Mouse (Mus musculus) myocyte (in vitro differentiated cells): Measurements from ENCODE around the gene Tbx21. TPM values are rescaled to one million over a fixed set of nuclear protein-coding genes. Genes with fewer than 3 reads are reported as not detected.

Experiments
- H3K27me3 ChIP-seq: one replicate; pipeline ENCODE4 v1.6.1; 2011; ENCODE audit not compliant: control insufficient read depth, insufficient read depth, insufficient read length
- H3K36me3 ChIP-seq: one replicate; pipeline ENCODE4 v1.6.1; 2011; ENCODE audit not compliant: control insufficient read depth, insufficient read depth
- H3K4me2 ChIP-seq: one replicate; pipeline ENCODE4 v1.6.1; 2011; ENCODE audit warnings: low read depth, control low read depth
- H3K4me3 ChIP-seq: one replicate; pipeline ENCODE4 v1.5.1; 2011; ENCODE audit warnings: mild to moderate bottlenecking, control low read depth, moderate library complexity
- H3K79me2 ChIP-seq: one replicate; pipeline ENCODE4 v1.6.1; 2011; ENCODE audit not compliant: control insufficient read depth, insufficient read depth
- H3ac ChIP-seq: one replicate; pipeline ENCODE4 v1.6.1; 2011; ENCODE audit not compliant: control insufficient read depth, insufficient read length
- CEBPB ChIP-seq: IDR thresholded peaks from 2 replicates; pipeline ENCODE4 v1.6.1; 2011; ENCODE audit warnings: mild to moderate bottlenecking, moderate library complexity; ENCODE audit not compliant: poor library complexity, insufficient read depth, severe bottlenecking
- E2F4 ChIP-seq: IDR thresholded peaks from one replicate; pipeline ENCODE4 v1.6.1; 2011; ENCODE audit warnings: mild to moderate bottlenecking, control low read depth, moderate library complexity; ENCODE audit not compliant: insufficient read depth
- MAX ChIP-seq: IDR thresholded peaks from one replicate; pipeline ENCODE4 v1.6.1; 2011; ENCODE audit warnings: low read depth, mild to moderate bottlenecking, control low read depth
- MYOD1 ChIP-seq, 3 experiments: IDR thresholded peaks; one replicate each; pipeline ENCODE4 v1.6.1; 2011; ENCODE audit warnings: control low read depth in 2 of 3, low read depth in 2 of 3, mild to moderate bottlenecking in 2 of 3, moderate library complexity in 1 of 3; ENCODE audit not compliant: insufficient read length in 2 of 3, control insufficient read depth in 1 of 3
- MYOG ChIP-seq, 3 experiments: IDR thresholded peaks; one replicate each; pipeline ENCODE4 v1.6.1; 2011; ENCODE audit warnings: control low read depth in 2 of 3, low read depth in 2 of 3, mild to moderate bottlenecking in 2 of 3; ENCODE audit not compliant: insufficient read length in 2 of 3, control insufficient read depth in 1 of 3, insufficient read depth in 1 of 3
- POLR2A ChIP-seq: IDR thresholded peaks from one replicate; pipeline ENCODE4 v1.6.1; 2011; ENCODE audit warnings: low read depth, mild to moderate bottlenecking, control low read depth, moderate library complexity; ENCODE audit not compliant: insufficient read length
- POLR2AphosphoS2 ChIP-seq: IDR thresholded peaks from one replicate; pipeline ENCODE4 v1.6.1; 2011; ENCODE audit warnings: low read depth, control low read depth; ENCODE audit not compliant: insufficient read length
- REST ChIP-seq: IDR thresholded peaks from one replicate; pipeline ENCODE4 v1.6.1; 2011; ENCODE audit warnings: mild to moderate bottlenecking, control low read depth, moderate library complexity; ENCODE audit not compliant: insufficient read depth, insufficient read length
- SRF ChIP-seq: IDR thresholded peaks from one replicate; pipeline ENCODE4 v1.6.1; 2011; ENCODE audit warnings: low read depth; ENCODE audit not compliant: control insufficient read depth, insufficient read length
- TCF12 ChIP-seq: IDR thresholded peaks from one replicate; pipeline ENCODE4 v1.6.1; 2011; ENCODE audit warnings: mild to moderate bottlenecking, control low read depth; ENCODE audit not compliant: poor library complexity, insufficient read depth, severe bottlenecking
- TCF3 ChIP-seq: IDR thresholded peaks from one replicate; pipeline ENCODE4 v1.6.1; 2011; ENCODE audit warnings: low read depth, control low read depth; ENCODE audit not compliant: insufficient read length
- USF1 ChIP-seq: IDR thresholded peaks from one replicate; pipeline ENCODE4 v1.6.1; 2011; ENCODE audit warnings: low read depth, mild to moderate bottlenecking, control low read depth, moderate library complexity
- polyA plus RNA-seq: library from polyadenylated mRNA; unstranded; fragments of >200 nt; fragmentation: generic; extraction: Trizol; gene quantifications from one replicate; pipeline ENCODE4 v1.2.1, GENCODE M21; 2012; ENCODE audit warnings: missing spikeins

Tbx21 gene
- polyA plus RNA-seq, 1 experiment = not detected

DNA sequence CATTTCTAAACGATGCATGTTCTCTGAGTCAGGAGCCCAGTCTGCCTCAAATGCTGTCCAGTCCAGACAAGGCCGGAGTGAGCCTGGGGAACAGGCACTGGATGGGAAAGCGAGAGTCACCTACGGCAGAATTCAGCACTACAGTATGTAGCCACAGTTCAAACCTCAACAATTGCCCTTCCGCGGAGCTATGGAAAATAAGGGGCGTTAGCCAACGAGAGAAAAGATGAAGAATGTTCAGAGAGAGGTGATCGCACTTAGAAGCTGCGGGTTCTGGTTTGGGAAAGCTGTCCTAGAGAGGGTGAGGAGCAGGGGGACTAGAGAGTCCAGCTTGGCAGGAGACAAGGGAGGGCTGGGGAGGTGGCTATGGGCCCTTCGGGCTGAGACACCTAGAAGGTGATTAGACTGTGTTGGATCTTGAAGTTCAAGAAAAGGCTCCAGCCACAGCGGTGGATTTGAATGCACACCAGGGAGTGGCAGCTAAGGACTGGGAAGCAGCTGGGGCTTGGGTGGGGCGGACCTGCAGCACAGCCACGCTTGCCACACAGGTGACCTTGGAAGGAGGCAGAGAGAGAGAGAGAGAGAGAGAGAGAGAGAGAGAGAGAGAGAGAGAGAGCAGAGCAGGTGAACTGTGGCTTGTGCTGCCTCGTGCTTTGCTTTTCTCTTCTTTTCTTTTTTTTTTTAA lies 30.2 kb downstream of the Tbx21 start:
- no peaks in the 10 kb centered on the region for H3K79me2 ChIP-seq
- no peaks in the 10 kb centered on the region for H3K36me3 ChIP-seq
- H3K4me3 ChIP-seq = no peak overlapping the region
- H3K4me2 ChIP-seq = no peak overlapping the region
- no peak for TF ChIP-seq MAX
- no peak for TF ChIP-seq POLR2AphosphoS2
- TF ChIP-seq USF1 = no peak
- no peak for TF ChIP-seq TCF3
- no peak for TF ChIP-seq CEBPB
- TF ChIP-seq POLR2A = no peak
- TF ChIP-seq REST = no peak
- TF ChIP-seq SRF = no peak
- no peaks in the 10 kb centered on the region for H3K27me3 ChIP-seq
- H3ac ChIP-seq = no peak overlapping the region

DNA sequence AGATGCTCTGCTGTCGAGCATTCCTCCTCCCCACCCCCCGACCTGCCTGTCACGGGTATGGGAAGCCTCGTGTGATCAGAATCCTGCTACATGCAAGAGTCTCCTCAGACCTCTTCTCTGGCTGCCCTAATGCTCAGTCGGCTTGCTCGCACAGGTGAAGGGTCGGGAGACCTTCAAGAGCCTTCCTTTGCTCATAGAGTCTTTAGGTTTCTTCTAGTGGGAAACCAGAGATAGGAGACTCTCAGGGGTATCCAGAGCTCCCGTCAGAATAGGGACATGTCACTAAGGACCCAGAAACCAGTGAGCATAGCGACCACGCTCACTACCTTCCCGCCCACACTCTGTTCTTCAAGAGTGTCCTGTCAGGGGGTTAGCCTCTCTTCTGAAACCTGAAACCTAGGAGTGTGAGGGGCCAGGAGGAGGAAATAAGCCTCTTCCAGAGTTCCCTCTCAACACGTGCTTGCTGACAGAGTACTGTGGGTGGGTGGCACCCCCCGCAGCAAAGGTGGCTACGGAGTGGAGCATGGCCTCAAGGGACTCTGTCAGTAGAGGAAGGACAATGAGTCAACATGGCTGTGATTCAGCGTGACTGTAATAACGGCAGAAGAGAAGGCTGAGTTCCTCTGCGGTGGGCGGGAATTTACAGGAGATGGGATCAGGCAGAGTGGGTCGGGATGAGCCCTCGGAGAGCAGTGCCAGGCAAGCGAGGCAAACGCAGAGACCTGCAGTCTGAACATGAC lies 31.6 kb downstream of the Tbx21 start:
- peak overlapping the region; percentile 66 for H3K4me2 ChIP-seq
- no peak overlapping the region for H3ac ChIP-seq
- H3K27me3 ChIP-seq = no peaks in the 10 kb centered on the region
- no peaks in the 10 kb centered on the region for H3K36me3 ChIP-seq
- no peak for TF ChIP-seq POLR2A
- no peak for TF ChIP-seq POLR2AphosphoS2
- TF ChIP-seq REST = no peak
- TF ChIP-seq SRF = no peak
- TF ChIP-seq CEBPB = no peak
- no peak for TF ChIP-seq E2F4
- peak; percentile 22 for TF ChIP-seq MAX
- no peaks in the 10 kb centered on the region for H3K79me2 ChIP-seq
- H3K4me3 ChIP-seq = no peak overlapping the region

DNA sequence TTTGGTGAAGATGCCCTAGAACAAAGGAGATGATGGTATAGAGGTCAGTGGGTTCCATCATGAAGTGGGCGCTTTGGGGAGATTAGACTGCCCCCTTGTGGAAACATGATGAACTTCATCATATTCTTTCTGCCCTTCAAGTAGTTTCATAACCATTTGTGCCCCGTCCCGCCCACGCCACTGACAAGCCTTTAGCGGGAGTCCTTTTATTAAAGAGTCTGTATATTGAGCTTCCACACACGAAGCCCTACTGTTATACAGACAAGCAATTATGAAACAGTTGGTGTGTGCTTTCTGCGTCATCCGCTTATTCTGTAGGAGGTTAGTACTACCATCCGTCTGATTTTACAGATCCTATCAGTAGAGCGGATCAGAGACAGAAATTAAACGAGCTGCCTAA lies 32.2 kb downstream of the Tbx21 start:
- Histone ChIP-seq H3K36me3 (no peaks in the 10 kb centered on the region), H3ac (no peak overlapping the region), H3K4me3 (no peak overlapping the region), H3K27me3 (no peaks in the 10 kb centered on the region), H3K4me2 (peak overlapping the region; percentile 66), H3K79me2 (no peaks in the 10 kb centered on the region)
- TF ChIP-seq TCF3 (no peak), TCF12 (no peak), REST (no peak), SRF (no peak), MAX (no peak), E2F4 (no peak), CEBPB (no peak), USF1 (no peak), MYOG (IDR thresholded peaks at IDR 0.05; ENCODE audit: control insufficient read depth in 1 of 3, insufficient read depth in 1 of 3, insufficient read length in 2 of 3, low read depth in 2 of 3) (no peak), MYOD1 (IDR thresholded peaks at IDR 0.05; ENCODE audit: control insufficient read depth in 1 of 3, insufficient read length in 2 of 3, low read depth in 2 of 3) (no peak), POLR2A (no peak), POLR2AphosphoS2 (no peak)

DNA sequence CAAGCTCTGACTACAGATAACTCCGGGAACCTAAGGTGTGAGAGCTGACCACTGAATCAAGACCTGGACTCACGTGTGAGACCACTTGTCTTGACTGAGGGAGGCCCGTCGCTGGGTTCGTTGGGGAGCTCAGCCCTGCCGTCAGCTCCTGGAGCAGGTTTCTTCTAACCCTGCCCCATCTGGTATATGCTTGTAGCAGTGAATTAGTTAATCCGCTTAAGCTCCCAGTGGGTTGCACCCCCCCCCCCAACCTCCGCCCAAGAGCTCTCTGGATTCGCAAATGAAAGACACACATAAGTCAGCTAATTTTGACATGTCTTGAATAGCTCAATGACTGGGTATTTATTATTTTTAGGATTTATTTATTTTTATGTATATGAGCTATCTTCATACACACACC lies 34.8 kb downstream of the Tbx21 start:
- Histone ChIP-seq H3K4me3 (no peak overlapping the region), H3K27me3 (no peaks in the 10 kb centered on the region), H3K36me3 (no peaks in the 10 kb centered on the region)

DNA sequence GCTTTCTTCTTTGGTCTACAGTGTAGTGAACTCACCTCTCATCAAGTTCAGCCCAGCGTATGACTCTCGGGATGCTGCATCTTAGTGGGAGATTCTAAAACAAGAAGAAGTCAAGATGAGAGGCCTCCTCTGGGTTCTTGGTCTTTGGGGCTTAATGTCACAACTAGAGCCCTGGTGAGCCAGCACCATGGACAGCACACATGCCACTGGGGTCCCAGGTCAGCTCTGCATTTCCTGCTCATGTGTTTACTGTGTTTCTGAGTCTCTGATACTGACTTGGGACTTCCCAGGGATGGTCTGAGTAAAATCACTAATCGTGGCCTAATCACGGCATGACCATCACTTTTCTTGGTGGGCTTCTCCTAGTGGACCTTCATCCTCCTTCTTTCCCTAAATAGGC lies 36.4 kb downstream of the Tbx21 start:
- Histone ChIP-seq H3K36me3 (no peaks in the 10 kb centered on the region), H3K4me3 (no peak overlapping the region), H3K79me2 (no peaks in the 10 kb centered on the region), H3K27me3 (no peaks in the 10 kb centered on the region), H3K4me2 (no peak overlapping the region), H3ac (no peak overlapping the region)
- TF ChIP-seq POLR2A = no peak
- TF ChIP-seq REST = peak; percentile 97

More for the DNA sequence above, 34.8 kb downstream of the Tbx21 start:
- TF ChIP-seq USF1 (no peak), CEBPB (no peak), TCF12 (no peak)
- Histone ChIP-seq H3ac (no peak overlapping the region), H3K4me2 (no peak overlapping the region), H3K79me2 (no peaks in the 10 kb centered on the region)
